Mouse (Mus musculus): ENCODE results near the gene Ears2. TPM values are rescaled to one million over a fixed set of nuclear protein-coding genes. Genes with fewer than 3 reads are reported as not detected.

Gene Ears2
- polyA plus RNA-seq, 1 experiment from 2014 or later: 10.7 TPM

Other genes starting within 250 kb of the Ears2 start
- gene Scnn1b, start 202.2 kb downstream of the Ears2 start, polyA plus RNA-seq (2015; fragmentation: Nextera tagmentation; extraction: Ambion mirVana): 0.13 and 0.15 TPM in 2 replicates
- gene Cog7, start 85.6 kb downstream of the Ears2 start, polyA plus RNA-seq (2015; fragmentation: Nextera tagmentation; extraction: Ambion mirVana): 27.1 and 27.5 TPM in 2 replicates
- gene Gga2, start 46.0 kb downstream of the Ears2 start, polyA plus RNA-seq (2015; fragmentation: Nextera tagmentation; extraction: Ambion mirVana): 59.0 and 63.7 TPM in 2 replicates
- gene Ubfd1, start 88 bp downstream of the Ears2 start, polyA plus RNA-seq (2015; fragmentation: Nextera tagmentation; extraction: Ambion mirVana): 81.4 and 85.3 TPM in 2 replicates
- 588 and 603 TPM in 2 replicates for gene Ndufab1, start 34.6 kb upstream of the Ears2 start, polyA plus RNA-seq (2015; fragmentation: Nextera tagmentation; extraction: Ambion mirVana)
- 4.9 and 5.0 TPM in 2 replicates for gene Palb2, start 65.7 kb upstream of the Ears2 start, polyA plus RNA-seq (2015; fragmentation: Nextera tagmentation; extraction: Ambion mirVana)
- 166 and 173 TPM in 2 replicates for gene Dctn5, start 65.8 kb upstream of the Ears2 start, polyA plus RNA-seq (2015; fragmentation: Nextera tagmentation; extraction: Ambion mirVana)
- gene Plk1, start 92.2 kb upstream of the Ears2 start, polyA plus RNA-seq (2015; fragmentation: Nextera tagmentation; extraction: Ambion mirVana): 17.2 and 22.9 TPM in 2 replicates
- gene Ern2, start 118.9 kb upstream of the Ears2 start, polyA plus RNA-seq (2015; fragmentation: Nextera tagmentation; extraction: Ambion mirVana): 1.9 and 2.7 TPM in 2 replicates
- 1.3 and 1.6 TPM in 2 replicates for gene Chp2, start 152.2 kb upstream of the Ears2 start, polyA plus RNA-seq (2015; fragmentation: Nextera tagmentation; extraction: Ambion mirVana)
- 107 and 117 TPM in 2 replicates for gene Prkcb, start 221.5 kb upstream of the Ears2 start, polyA plus RNA-seq (2015; fragmentation: Nextera tagmentation; extraction: Ambion mirVana)

Measured in midbrain, embryonic 15.5 days (tissue).